Mouse (Mus musculus) MEL (cell line): ENCODE data around the gene Sccpdh. TPM values are rescaled to one million over a fixed set of nuclear protein-coding genes. Genes with fewer than 3 reads are reported as not detected.

Source experiments
- DNase-seq: peaks from one replicate; pipeline ENCODE4 v3.0.0; 2011; ENCODE audit warnings: low read depth, low spot score
- H3K27ac ChIP-seq: 2 replicates; pipeline ENCODE4 v1.5.1; 2012; ENCODE audit warnings: low read depth, mild to moderate bottlenecking, control low read depth, low read length, moderate library complexity; ENCODE audit not compliant: control insufficient read depth
- H3K27me3 ChIP-seq, 2 experiments: fragments of 150-350 bp in 1 of 2; sonication (generic) in 1 of 2; 2 replicates each; pipeline ENCODE4 v1.6.1; 2012; ENCODE audit warnings: low read length in 2 of 2, mild to moderate bottlenecking in 2 of 2, improper control_type of control experiment in 1 of 2, moderate library complexity in 1 of 2; ENCODE audit not compliant: insufficient read depth in 2 of 2, control insufficient read depth in 1 of 2
- H3K36me3 ChIP-seq, 2 experiments: 2 replicates each; pipeline ENCODE4 v1.6.1; 2012 to 2014; ENCODE audit warnings: low read length in 2 of 2, improper control_type of control experiment in 1 of 2, inconsistent platforms in 1 of 2, mild to moderate bottlenecking in 1 of 2; ENCODE audit not compliant: insufficient read depth in 2 of 2, control insufficient read depth in 1 of 2
- H3K4me1 ChIP-seq, 2 experiments: fragments of 150-350 bp in 1 of 2; sonication (generic) in 1 of 2; 2 replicates each; pipeline ENCODE4 v1.6.1; 2012; ENCODE audit warnings: low read length in 2 of 2, improper control_type of control experiment in 1 of 2, mild to moderate bottlenecking in 1 of 2; ENCODE audit not compliant: insufficient read depth in 2 of 2, control insufficient read depth in 1 of 2
- H3K4me3 ChIP-seq, 2 experiments: fragments of 150-350 bp in 1 of 2; sonication (generic) in 1 of 2; 2 replicates each; pipeline ENCODE4 v1.5.1; 2012; ENCODE audit warnings: low read depth in 2 of 2, low read length in 2 of 2, mild to moderate bottlenecking in 2 of 2, moderate library complexity in 2 of 2, control low read depth in 1 of 2, improper control_type of control experiment in 1 of 2; ENCODE audit not compliant: control insufficient read depth in 1 of 2, insufficient read depth in 1 of 2
- H3K79me2 ChIP-seq: 2 replicates; pipeline ENCODE4 v1.6.1; 2012; ENCODE audit warnings: mild to moderate bottlenecking, low read length, moderate library complexity; ENCODE audit not compliant: control insufficient read depth, poor library complexity, insufficient read depth
- H3K9ac ChIP-seq: 2 replicates; pipeline ENCODE4 v1.6.1; 2012; ENCODE audit warnings: low read depth, mild to moderate bottlenecking, control low read depth, low read length, moderate library complexity; ENCODE audit not compliant: control insufficient read depth, poor library complexity, severe bottlenecking
- H3K9me3 ChIP-seq: fragments of 150-350 bp; sonication (generic); replicated peaks from 2 replicates; pipeline ENCODE4 v1.6.1; 2012; ENCODE audit warnings: mild to moderate bottlenecking, low read length, improper control_type of control experiment, moderate library complexity; ENCODE audit not compliant: insufficient read depth
- BHLHE40 ChIP-seq: IDR thresholded peaks from 2 replicates; pipeline ENCODE4 v1.6.1; 2012; ENCODE audit warnings: low read depth, mild to moderate bottlenecking, inconsistent platforms, low read length, improper control_type of control experiment, borderline replicate concordance
- CHD1 ChIP-seq: IDR thresholded peaks from 2 replicates; pipeline ENCODE4 v1.6.1; 2012; ENCODE audit warnings: low read depth, mild to moderate bottlenecking, inconsistent platforms, low read length, improper control_type of control experiment
- CTCF ChIP-seq, 3 experiments: IDR thresholded peaks in 2 of 3; conservative IDR thresholded peaks in 1 of 3; 2 replicates each; pipeline ENCODE4 v1.5.1; 2011 to 2012; ENCODE audit warnings: low read length in 3 of 3, low read depth in 2 of 3, mild to moderate bottlenecking in 2 of 3, improper control_type of control experiment in 1 of 3, inconsistent platforms in 1 of 3, mixed read lengths in 1 of 3, moderate library complexity in 1 of 3; ENCODE audit not compliant: control insufficient read depth in 1 of 3, insufficient read depth in 1 of 3, poor library complexity in 1 of 3, severe bottlenecking in 1 of 3
- E2F4 ChIP-seq: IDR thresholded peaks from 2 replicates; pipeline ENCODE4 v1.6.1; 2011; ENCODE audit warnings: low read depth, low read length, improper control_type of control experiment, borderline replicate concordance
- ELF1 ChIP-seq: IDR thresholded peaks from 2 replicates; pipeline ENCODE4 v1.6.1; 2014; ENCODE audit warnings: low read depth, mild to moderate bottlenecking, inconsistent platforms, low read length, improper control_type of control experiment, moderate library complexity
- EP300 ChIP-seq, 2 experiments: IDR thresholded peaks; 2 replicates each; pipeline ENCODE4 v1.6.1; 2011; ENCODE audit warnings: improper control_type of control experiment in 2 of 2, low read length in 2 of 2, low read depth in 1 of 2, mild to moderate bottlenecking in 1 of 2
- ETS1 ChIP-seq: IDR thresholded peaks from 2 replicates; pipeline ENCODE4 v1.6.1; 2012; ENCODE audit warnings: low read depth, mild to moderate bottlenecking, inconsistent platforms, low read length, improper control_type of control experiment, moderate library complexity
- GABPA ChIP-seq: IDR thresholded peaks from 2 replicates; pipeline ENCODE4 v1.6.1; 2012; ENCODE audit warnings: low read depth, mild to moderate bottlenecking, inconsistent platforms, low read length, improper control_type of control experiment, moderate library complexity
- GATA1 ChIP-seq: IDR thresholded peaks from 2 replicates; pipeline ENCODE4 v1.6.1; 2011; ENCODE audit warnings: low read depth, low read length, improper control_type of control experiment
- HCFC1 ChIP-seq: IDR thresholded peaks from 2 replicates; pipeline ENCODE4 v1.6.1; 2012; ENCODE audit warnings: low read depth, mild to moderate bottlenecking, inconsistent platforms, low read length, improper control_type of control experiment, moderate library complexity
- JUND ChIP-seq: IDR thresholded peaks from 2 replicates; pipeline ENCODE4 v1.6.1; 2011; ENCODE audit warnings: low read depth, mild to moderate bottlenecking, improper control_type of control experiment, low read length
- KAT2A ChIP-seq: conservative IDR thresholded peaks from 2 replicates; pipeline ENCODE4 v1.6.1; 2012; ENCODE audit warnings: low read depth, low read length, improper control_type of control experiment, inconsistent platforms
- MAZ ChIP-seq: IDR thresholded peaks from 2 replicates; pipeline ENCODE4 v1.6.1; 2012; ENCODE audit warnings: low read depth, mild to moderate bottlenecking, inconsistent platforms, low read length, improper control_type of control experiment
- MEF2A ChIP-seq: IDR thresholded peaks from 2 replicates; pipeline ENCODE4 v1.6.1; 2014; ENCODE audit warnings: low read depth, mild to moderate bottlenecking, inconsistent platforms, low read length, improper control_type of control experiment; ENCODE audit not compliant: poor library complexity, insufficient replicate concordance, severe bottlenecking; ENCODE audit errors: extremely low read depth
- MXI1 ChIP-seq: IDR thresholded peaks from 2 replicates; pipeline ENCODE4 v1.6.1; 2011; ENCODE audit warnings: mild to moderate bottlenecking, low read depth, low read length, improper control_type of control experiment
- MYB ChIP-seq: IDR thresholded peaks from 2 replicates; pipeline ENCODE4 v1.6.1; 2011; ENCODE audit warnings: mild to moderate bottlenecking, low read depth, low read length, improper control_type of control experiment
- NELFE ChIP-seq: IDR thresholded peaks from 2 replicates; pipeline ENCODE4 v1.6.1; 2011; ENCODE audit warnings: low read depth, low read length, improper control_type of control experiment
- NRF1 ChIP-seq: IDR thresholded peaks from 2 replicates; pipeline ENCODE4 v1.6.1; 2014; ENCODE audit warnings: low read depth, mild to moderate bottlenecking, inconsistent platforms, low read length, improper control_type of control experiment, moderate library complexity; ENCODE audit not compliant: poor library complexity, insufficient read depth, severe bottlenecking
- POLR2AphosphoS2 ChIP-seq: IDR thresholded peaks from 2 replicates; pipeline ENCODE4 v1.6.1; 2011; ENCODE audit warnings: low read length, improper control_type of control experiment
- RCOR1 ChIP-seq: IDR thresholded peaks from 2 replicates; pipeline ENCODE4 v1.6.1; 2012; ENCODE audit warnings: low read depth, mild to moderate bottlenecking, inconsistent platforms, low read length, improper control_type of control experiment
- TBP ChIP-seq: IDR thresholded peaks from 2 replicates; pipeline ENCODE4 v1.8.0; 2011; ENCODE audit warnings: low read depth, low read length, improper control_type of control experiment
- TCF12 ChIP-seq: IDR thresholded peaks from 2 replicates; pipeline ENCODE4 v1.6.1; 2014; ENCODE audit warnings: low read depth, mild to moderate bottlenecking, inconsistent platforms, low read length, improper control_type of control experiment, moderate library complexity
- USF1 ChIP-seq: IDR thresholded peaks from 2 replicates; pipeline ENCODE4 v1.6.1; 2014; ENCODE audit warnings: low read depth, mild to moderate bottlenecking, inconsistent platforms, low read length, improper control_type of control experiment, moderate library complexity
- USF2 ChIP-seq, 2 experiments: IDR thresholded peaks; 2 replicates each; pipeline ENCODE4 v1.6.1; 2011 to 2012; ENCODE audit warnings: improper control_type of control experiment in 2 of 2, low read length in 2 of 2, borderline replicate concordance in 1 of 2, inconsistent platforms in 1 of 2, low read depth in 1 of 2, mild to moderate bottlenecking in 1 of 2; ENCODE audit not compliant: insufficient read depth in 1 of 2
- ZKSCAN1 ChIP-seq: IDR thresholded peaks from 2 replicates; pipeline ENCODE4 v1.6.1; 2012; ENCODE audit warnings: low read depth, mild to moderate bottlenecking, inconsistent platforms, low read length, improper control_type of control experiment, moderate library complexity
- ZMIZ1 ChIP-seq: IDR thresholded peaks from 2 replicates; pipeline ENCODE4 v1.6.1; 2012; ENCODE audit warnings: low read depth, mild to moderate bottlenecking, inconsistent platforms, low read length, improper control_type of control experiment, moderate library complexity
- ZNF384 ChIP-seq: IDR thresholded peaks from 2 replicates; pipeline ENCODE4 v1.6.1; 2012; ENCODE audit warnings: low read depth, mild to moderate bottlenecking, inconsistent platforms, low read length, improper control_type of control experiment
- polyA plus RNA-seq, 2 experiments: library from polyadenylated mRNA; stranded (reverse) in 1 of 2; unstranded in 1 of 2; fragments of >175 nt in 1 of 2; fragments of >200 nt in 1 of 2; gene quantifications; 2 replicates each; pipeline versions ENCODE4 v1.2.1 to v1.2.4; 2012; ENCODE audit warnings: low replicate concordance in 2 of 2, low read depth in 1 of 2; ENCODE audit not compliant: insufficient read length in 2 of 2, insufficient read depth in 1 of 2, missing spikeins in 1 of 2
- total RNA-seq: library from RNA; depleted of rRNA; stranded (reverse); fragments of 300-350 nt; gene quantifications from 2 replicates; pipeline ENCODE4 v1.2.3, GENCODE M21; 2012

Sccpdh gene
- total and polyA plus RNA-seq, 3 experiments, result 18.5 to 18.7 TPM; not detected in 1

DNA sequence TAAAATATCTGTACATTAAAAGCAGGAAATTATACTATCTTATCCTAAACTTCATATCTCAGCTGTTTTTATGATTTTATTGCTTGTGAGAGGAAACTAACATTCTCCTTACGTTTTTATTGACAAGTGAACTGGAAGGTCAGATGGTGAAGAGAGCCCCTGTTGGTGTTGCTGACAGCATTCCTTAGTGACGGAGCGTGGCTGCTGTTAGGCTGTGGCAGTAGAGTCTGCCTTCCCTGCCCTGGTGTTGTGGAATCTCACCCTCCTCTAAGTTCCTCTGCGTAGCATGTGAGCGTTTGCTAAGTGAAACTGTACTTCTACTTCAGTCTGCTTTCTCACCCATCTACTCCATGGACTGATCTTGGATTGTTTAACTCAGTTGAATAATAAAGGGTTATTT is 18.8 kb downstream of the Sccpdh start:
- TF ChIP-seq GATA1, result no peak
- TF ChIP-seq ELF1, result no peak
- TF ChIP-seq MYB, result no peak
- no peak for TF ChIP-seq TCF12
- no peak for TF ChIP-seq RCOR1
- TF ChIP-seq CTCF (IDR thresholded peaks at IDR 0.05 in 2 of 3, conservative IDR thresholded peaks at IDR 0.05 in 1 of 3; ENCODE audit: control insufficient read depth in 1 of 3, insufficient read depth in 1 of 3, low read depth in 2 of 3, low read length in 3 of 3, poor library complexity in 1 of 3, severe bottlenecking in 1 of 3), result no peak
- TF ChIP-seq NRF1, result no peak
- no peak for TF ChIP-seq NELFE
- no peak for TF ChIP-seq MXI1
- no peak for DNase-seq
- Histone ChIP-seq H3K4me1 (peaks cover 2 to 7% of the 10 kb centered on the region in 2 experiments; a peak in 3 of 4 replicates), H3K9ac (no peak overlapping the region), H3K4me3 (no peak overlapping the region), H3K27me3 (no peaks in the 10 kb centered on the region), H3K9me3 (no peaks in the 10 kb centered on the region), H3K36me3 (peaks cover 0 to 10% of the 10 kb centered on the region in 2 experiments; a peak in 3 of 4 replicates), H3K79me2 (no peaks in the 10 kb centered on the region), H3K27ac (no peak overlapping the region)

DNA sequence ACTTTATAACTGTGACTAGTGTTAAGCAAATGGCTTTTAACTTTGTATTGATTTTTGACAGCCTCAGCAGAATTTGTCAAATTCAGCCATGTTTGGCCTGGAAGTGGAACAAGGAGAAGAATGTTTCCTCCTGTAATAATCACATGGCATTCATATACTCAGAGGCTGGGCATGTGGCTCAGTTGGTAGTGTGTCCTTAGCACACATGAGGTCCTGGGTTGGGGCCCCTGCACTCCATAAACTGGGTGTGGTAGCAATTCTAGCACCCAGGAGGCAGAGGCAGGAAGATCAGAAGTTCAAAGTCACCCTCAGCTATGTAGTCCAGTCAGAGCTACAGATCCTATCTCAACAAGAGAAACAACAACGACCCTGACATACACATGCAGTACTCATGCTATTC is 19.3 kb downstream of the Sccpdh start:
- H3K4me1 ChIP-seq, result peaks cover 2 to 7% of the 10 kb centered on the region in 2 experiments; a peak in 3 of 4 replicates
- H3K9me3 ChIP-seq, result no peaks in the 10 kb centered on the region
- H3K36me3 ChIP-seq, result peaks cover 0 to 7% of the 10 kb centered on the region in 2 experiments; a peak in 3 of 4 replicates
- no peaks in the 10 kb centered on the region for H3K27me3 ChIP-seq
- no peak for DNase-seq
- H3K27ac ChIP-seq, result no peak overlapping the region
- no peak overlapping the region for H3K9ac ChIP-seq
- TF ChIP-seq USF1 (no peak), MAZ (no peak), CHD1 (no peak), KAT2A (no peak), MEF2A (no peak), USF2 (IDR thresholded peaks at IDR 0.05; ENCODE audit: borderline replicate concordance in 1 of 2, insufficient read depth in 1 of 2, low read depth in 1 of 2, low read length in 2 of 2) (no peak), MYB (no peak), JUND (no peak), ZKSCAN1 (no peak), ZMIZ1 (no peak), HCFC1 (no peak), ZNF384 (no peak), E2F4 (no peak), ETS1 (no peak), MXI1 (no peak), BHLHE40 (no peak), GABPA (no peak), POLR2AphosphoS2 (no peak), EP300 (IDR thresholded peaks at IDR 0.05; ENCODE audit: low read depth in 1 of 2, low read length in 2 of 2) (no peak), TBP (no peak)
- H3K4me3 ChIP-seq, result no peak overlapping the region
- H3K79me2 ChIP-seq, result no peaks in the 10 kb centered on the region
